Mouse (Mus musculus) neural tube, embryonic 11.5 days (tissue): ENCODE measurements at regions not wholly inside any gene's neighbourhood (a gene's known extent, or its start where the extent isn't known, plus 50 kb on each side); places are given as distances from the start of the nearest gene placed in this dataset.

Experiments used
- ATAC-seq: fragments of 200-750 bp; cut with Nextera tagmentation; 2 replicates; pipeline ENCODE4 v1.8.0; 2017; ENCODE audit warnings: moderate number of reproducible peaks, mild to moderate bottlenecking, moderate TSS enrichment, moderate library complexity; ENCODE audit not compliant: insufficient read depth, low FRiP score, low TSS enrichment
- DNase-seq: peaks from one replicate; pipeline ENCODE4 v3.0.0-alpha.2; 2015; ENCODE audit warnings: low spot score
- H3K27ac ChIP-seq: fragments of 300-500 bp; sonication (generic); 2 replicates; pipeline ENCODE4 v1.5.1; 2014; ENCODE audit warnings: low read depth, mild to moderate bottlenecking, low read length
- H3K27me3 ChIP-seq: fragments of 300-500 bp; sonication (generic); 2 replicates; pipeline ENCODE4 v1.6.1; 2014; ENCODE audit warnings: mild to moderate bottlenecking, low read length, mixed read lengths; ENCODE audit not compliant: control insufficient read depth, insufficient read depth
- H3K36me3 ChIP-seq: fragments of 300-500 bp; sonication (generic); 2 replicates; pipeline ENCODE4 v1.6.1; 2014; ENCODE audit warnings: mild to moderate bottlenecking, low read length, moderate library complexity, mixed read lengths; ENCODE audit not compliant: control insufficient read depth, insufficient read depth
- H3K4me1 ChIP-seq: fragments of 300-500 bp; sonication (generic); 2 replicates; pipeline ENCODE4 v1.6.1; 2014; ENCODE audit warnings: low read length, mixed read lengths; ENCODE audit not compliant: control insufficient read depth, insufficient read depth
- H3K4me2 ChIP-seq: fragments of 300-500 bp; sonication (generic); 2 replicates; pipeline ENCODE4 v1.6.1; 2014; ENCODE audit warnings: low read depth, mild to moderate bottlenecking, moderate library complexity
- H3K4me3 ChIP-seq: fragments of 300-500 bp; sonication (generic); 2 replicates; pipeline ENCODE4 v1.5.1; 2014; ENCODE audit warnings: low read depth, low read length
- H3K9ac ChIP-seq: fragments of 300-500 bp; sonication (generic); 2 replicates; pipeline ENCODE4 v1.6.1; 2014; ENCODE audit warnings: mild to moderate bottlenecking, low read length
- H3K9me3 ChIP-seq: fragments of 300-500 bp; sonication (generic); 2 replicates; pipeline ENCODE4 v1.6.1; 2016; ENCODE audit warnings: low read length; ENCODE audit not compliant: control insufficient read depth
- WGBS: fragments of 180-500 bp; shearing (Covaris S2); extraction: QIAGEN DNeasy Blood & Tissue Kit; methylation state at CpG from one replicate; pipeline ENCODE4 v1.1.7; 2014; 5-methylcytosine and 5-hydroxymethylcytosine counted together

- Histone ChIP-seq H3K4me1 (no peaks in the 10 kb centered on the region), H3K4me2 (no peak overlapping the region), H3K4me3 (no peak overlapping the region), H3K9ac (no peak overlapping the region), H3K9me3 (no peaks in the 10 kb centered on the region), H3K27me3 (no peaks in the 10 kb centered on the region), H3K36me3 (no peaks in the 10 kb centered on the region), H3K27ac (no peak overlapping the region)
- WGBS, result 75% methylated on average over 9 of the region's 9 CpGs
- DNase-seq, result no peak
- ATAC-seq, result no peak
Observed at GRCm38 (mm10) chr13:107238364-107239034, 216.6 kb upstream of the Kif2a start.

- 74% methylated on average over 5 of the region's 5 CpGs for WGBS
- DNase-seq, result no peak
- ATAC-seq, result no peak
Observed at GRCm38 (mm10) chr13:107219456-107219855, 197.5 kb upstream of the Kif2a start.

GRCm38 (mm10) chr13:107218351-107218750, 196.4 kb upstream of the Kif2a start:
- Histone ChIP-seq H3K27me3 (no peaks in the 10 kb centered on the region), H3K4me3 (no peak overlapping the region), H3K9ac (no peak overlapping the region), H3K36me3 (no peaks in the 10 kb centered on the region), H3K27ac (no peak overlapping the region), H3K9me3 (no peaks in the 10 kb centered on the region), H3K4me2 (no peak overlapping the region), H3K4me1 (no peaks in the 10 kb centered on the region)
- no peak for ATAC-seq
- 67% methylated on average over 8 of the region's 8 CpGs for WGBS
- no peak for DNase-seq

More at GRCm38 (mm10) chr13:107219456-107219855, 197.5 kb upstream of the Kif2a start:
- no peaks in the 10 kb centered on the region for H3K27me3 ChIP-seq
- no peaks in the 10 kb centered on the region for H3K4me1 ChIP-seq
- no peak overlapping the region for H3K4me2 ChIP-seq
- no peak overlapping the region for H3K27ac ChIP-seq
- H3K9ac ChIP-seq, result no peak overlapping the region
- H3K4me3 ChIP-seq, result no peak overlapping the region
- no peaks in the 10 kb centered on the region for H3K36me3 ChIP-seq
- H3K9me3 ChIP-seq, result no peaks in the 10 kb centered on the region

GRCm38 (mm10) chr13:107217825-107218224, 195.9 kb upstream of the Kif2a start:
- DNase-seq (no peak), ATAC-seq (no peak)
- Histone ChIP-seq H3K4me3 (no peak overlapping the region), H3K27ac (no peak overlapping the region), H3K36me3 (no peaks in the 10 kb centered on the region), H3K9ac (no peak overlapping the region), H3K27me3 (no peaks in the 10 kb centered on the region), H3K4me1 (no peaks in the 10 kb centered on the region), H3K4me2 (no peak overlapping the region), H3K9me3 (no peaks in the 10 kb centered on the region)
- 86% methylated on average over 6 of the region's 6 CpGs for WGBS

- no peak for ATAC-seq
- 35% methylated on average over 2 of the region's 2 CpGs for WGBS
- H3K9me3 ChIP-seq, result no peaks in the 10 kb centered on the region
Observed at GRCm38 (mm10) chr13:107213281-107213680, 191.4 kb upstream of the Kif2a start.

GRCm38 (mm10) chr13:107210676-107211075, 188.8 kb upstream of the Kif2a start:
- H3K27me3 ChIP-seq, result no peaks in the 10 kb centered on the region
- DNase-seq (no peak), ATAC-seq (no peak)
- WGBS, result 86% methylated on average over 6 of the region's 6 CpGs
- no peak overlapping the region for H3K4me2 ChIP-seq
- no peak overlapping the region for H3K4me3 ChIP-seq
- H3K9me3 ChIP-seq, result no peaks in the 10 kb centered on the region
- H3K36me3 ChIP-seq, result no peaks in the 10 kb centered on the region
- H3K4me1 ChIP-seq, result no peaks in the 10 kb centered on the region
- H3K27ac ChIP-seq, result no peak overlapping the region
- no peak overlapping the region for H3K9ac ChIP-seq

More at GRCm38 (mm10) chr13:107213281-107213680, 191.4 kb upstream of the Kif2a start:
- no peaks in the 10 kb centered on the region for H3K4me1 ChIP-seq
- H3K4me3 ChIP-seq, result no peak overlapping the region
- no peak overlapping the region for H3K27ac ChIP-seq
- no peak overlapping the region for H3K4me2 ChIP-seq
- H3K36me3 ChIP-seq, result no peaks in the 10 kb centered on the region
- H3K27me3 ChIP-seq, result no peaks in the 10 kb centered on the region
- DNase-seq, result no peak
- no peak overlapping the region for H3K9ac ChIP-seq

- 43% methylated on average over 20 of the region's 20 CpGs for WGBS
- Histone ChIP-seq H3K36me3 (no peaks in the 10 kb centered on the region), H3K9me3 (no peaks in the 10 kb centered on the region), H3K27me3 (no peaks in the 10 kb centered on the region), H3K4me2 (peak overlapping the region; percentile 29), H3K27ac (no peak overlapping the region), H3K9ac (no peak overlapping the region), H3K4me3 (no peak overlapping the region), H3K4me1 (no peaks in the 10 kb centered on the region)
- ATAC-seq (peak; percentile 97), DNase-seq (peak; percentile 77)
Observed at GRCm38 (mm10) chr13:107207354-107208181, 185.6 kb upstream of the Kif2a start.

- Histone ChIP-seq H3K36me3 (no peaks in the 10 kb centered on the region), H3K4me1 (no peaks in the 10 kb centered on the region), H3K27me3 (no peaks in the 10 kb centered on the region), H3K4me2 (no peak overlapping the region), H3K9me3 (no peaks in the 10 kb centered on the region), H3K9ac (no peak overlapping the region), H3K27ac (no peak overlapping the region), H3K4me3 (no peak overlapping the region)
- WGBS, result 67% methylated on average over 1 of the region's 1 CpGs
- ATAC-seq (no peak), DNase-seq (no peak)
Observed at GRCm38 (mm10) chr13:107199875-107200274, 177.9 kb upstream of the Kif2a start.

GRCm38 (mm10) chr13:107193426-107193825, 171.5 kb upstream of the Kif2a start:
- no peak for ATAC-seq
- Histone ChIP-seq H3K9ac (no peak overlapping the region), H3K27me3 (no peaks in the 10 kb centered on the region), H3K4me1 (no peaks in the 10 kb centered on the region), H3K4me3 (no peak overlapping the region), H3K9me3 (no peaks in the 10 kb centered on the region), H3K27ac (no peak overlapping the region), H3K4me2 (no peak overlapping the region), H3K36me3 (no peaks in the 10 kb centered on the region)
- 91% methylated on average over 4 of the region's 4 CpGs for WGBS
- no peak for DNase-seq
